Mouse (Mus musculus): ENCODE results near the gene Ing2. TPM values are rescaled to one million over a fixed set of nuclear protein-coding genes. Genes with fewer than 3 reads are reported as not detected.

Ing2 gene
- polyA plus RNA-seq, 1 experiment, result 46.6 TPM

- H3K4me3 ChIP-seq (ENCODE audit: insufficient read depth, low read length), result peak overlapping the region; percentile 90; the same call in 1 of the 2 replicates
These were observed 1.3 kb upstream of the Ing2 start for GRCm38 (mm10) chr8:47676631-47677030.

GRCm38 (mm10) chr8:47676224-47676623 lies 868 bp upstream of the Ing2 start:
- H3K4me1 ChIP-seq (ENCODE audit: control insufficient read depth, insufficient read depth, low read length), result peaks cover 3% of the 10 kb centered on the region
- H3K27ac ChIP-seq (ENCODE audit: insufficient read depth, low read length), result 0 out of 2 replicates have a peak overlapping the region, but pooled peaks have one; percentile 79
- peak overlapping the region; percentile 90 for H3K4me3 ChIP-seq (ENCODE audit: insufficient read depth, low read length)
- no peak for TF ChIP-seq CTCF (IDR thresholded peaks at IDR 0.05; ENCODE audit: extremely low read depth, insufficient read depth, low read length)

More at GRCm38 (mm10) chr8:47676631-47677030, 1.3 kb upstream of the Ing2 start:
- H3K27ac ChIP-seq (ENCODE audit: insufficient read depth, low read length), result no peak overlapping the region
- TF ChIP-seq POLR2A (IDR thresholded peaks at IDR 0.05; ENCODE audit: extremely low read depth, insufficient read depth, low read length) (no peak), CTCF (IDR thresholded peaks at IDR 0.05; ENCODE audit: extremely low read depth, insufficient read depth, low read length) (no peak)
- H3K4me1 ChIP-seq (ENCODE audit: control insufficient read depth, insufficient read depth, low read length), result peaks cover 6% of the 10 kb centered on the region

GRCm38 (mm10) chr8:47675786-47676185 lies 430 bp upstream of the Ing2 start:
- H3K27ac ChIP-seq (ENCODE audit: insufficient read depth, low read length), result peak overlapping the region; percentile 79
- peaks cover 2% of the 10 kb centered on the region; the same call in 1 of the 2 replicates for H3K4me1 ChIP-seq (ENCODE audit: control insufficient read depth, insufficient read depth, low read length)
- TF ChIP-seq POLR2A (IDR thresholded peaks at IDR 0.05; ENCODE audit: extremely low read depth, insufficient read depth, low read length), result peak; percentile 57; the same call in 1 of the 2 replicates
- no peak for TF ChIP-seq CTCF (IDR thresholded peaks at IDR 0.05; ENCODE audit: extremely low read depth, insufficient read depth, low read length)
- peak overlapping the region; percentile 90 for H3K4me3 ChIP-seq (ENCODE audit: insufficient read depth, low read length)

- TF ChIP-seq CTCF (IDR thresholded peaks at IDR 0.05; ENCODE audit: extremely low read depth, insufficient read depth, low read length), result no peak
- no peak for TF ChIP-seq POLR2A (IDR thresholded peaks at IDR 0.05; ENCODE audit: extremely low read depth, insufficient read depth, low read length)
- H3K27ac ChIP-seq (ENCODE audit: insufficient read depth, low read length), result peak overlapping the region; percentile 83
- peak overlapping the region; percentile 90 for H3K4me3 ChIP-seq (ENCODE audit: insufficient read depth, low read length)
- no peaks in the 10 kb centered on the region; the same call in 1 of the 2 replicates for H3K4me1 ChIP-seq (ENCODE audit: control insufficient read depth, insufficient read depth, low read length)
These were observed 1.1 kb downstream of the Ing2 start for GRCm38 (mm10) chr8:47674140-47674776.

- Histone ChIP-seq H3K4me1 (ENCODE audit: control insufficient read depth, insufficient read depth, low read length) (no peaks in the 10 kb centered on the region; the same call in 1 of the 2 replicates), H3K27ac (ENCODE audit: insufficient read depth, low read length) (peak overlapping the region; percentile 45; the same call in 1 of the 2 replicates), H3K4me3 (ENCODE audit: insufficient read depth, low read length) (peak overlapping the region; percentile 90)
- TF ChIP-seq POLR2A (IDR thresholded peaks at IDR 0.05; ENCODE audit: extremely low read depth, insufficient read depth, low read length), result peak; percentile 58
- no peak for TF ChIP-seq CTCF (IDR thresholded peaks at IDR 0.05; ENCODE audit: extremely low read depth, insufficient read depth, low read length)
These were observed 1.8 kb downstream of the Ing2 start for GRCm38 (mm10) chr8:47673317-47674139.

- TF ChIP-seq POLR2A (IDR thresholded peaks at IDR 0.05; ENCODE audit: extremely low read depth, insufficient read depth, low read length) (no peak), CTCF (IDR thresholded peaks at IDR 0.05; ENCODE audit: extremely low read depth, insufficient read depth, low read length) (no peak)
- H3K4me3 ChIP-seq (ENCODE audit: insufficient read depth, low read length), result no peak overlapping the region
- no peak overlapping the region for H3K27ac ChIP-seq (ENCODE audit: insufficient read depth, low read length)
- H3K4me1 ChIP-seq (ENCODE audit: control insufficient read depth, insufficient read depth, low read length), result no peaks in the 10 kb centered on the region
These were observed 11.0 kb downstream of the Ing2 start for GRCm38 (mm10) chr8:47664231-47664785.

- H3K4me3 ChIP-seq (ENCODE audit: insufficient read depth, low read length), result no peak overlapping the region
- TF ChIP-seq CTCF (IDR thresholded peaks at IDR 0.05; ENCODE audit: extremely low read depth, insufficient read depth, low read length) (no peak), POLR2A (IDR thresholded peaks at IDR 0.05; ENCODE audit: extremely low read depth, insufficient read depth, low read length) (no peak)
- no peak overlapping the region for H3K27ac ChIP-seq (ENCODE audit: insufficient read depth, low read length)
- no peaks in the 10 kb centered on the region for H3K4me1 ChIP-seq (ENCODE audit: control insufficient read depth, insufficient read depth, low read length)
These were observed 12.2 kb downstream of the Ing2 start for GRCm38 (mm10) chr8:47663201-47663600.

- Histone ChIP-seq H3K4me1 (ENCODE audit: control insufficient read depth, insufficient read depth, low read length) (no peaks in the 10 kb centered on the region), H3K27ac (ENCODE audit: insufficient read depth, low read length) (no peak overlapping the region)
- no peak for TF ChIP-seq POLR2A (IDR thresholded peaks at IDR 0.05; ENCODE audit: extremely low read depth, insufficient read depth, low read length)
- no peak for TF ChIP-seq CTCF (IDR thresholded peaks at IDR 0.05; ENCODE audit: extremely low read depth, insufficient read depth, low read length)
These were observed 12.6 kb downstream of the Ing2 start for GRCm38 (mm10) chr8:47662716-47663115.

GRCm38 (mm10) chr8:47660394-47660793 lies 15.0 kb downstream of the Ing2 start:
- H3K4me1 ChIP-seq (ENCODE audit: control insufficient read depth, insufficient read depth, low read length), result no peaks in the 10 kb centered on the region
- no peak overlapping the region for H3K4me3 ChIP-seq (ENCODE audit: insufficient read depth, low read length)
- no peak for TF ChIP-seq CTCF (IDR thresholded peaks at IDR 0.05; ENCODE audit: extremely low read depth, insufficient read depth, low read length)
- no peak for TF ChIP-seq POLR2A (IDR thresholded peaks at IDR 0.05; ENCODE audit: extremely low read depth, insufficient read depth, low read length)
- 0 out of 2 replicates have a peak overlapping the region, but pooled peaks have one; percentile 4 for H3K27ac ChIP-seq (ENCODE audit: insufficient read depth, low read length)

More at GRCm38 (mm10) chr8:47662716-47663115, 12.6 kb downstream of the Ing2 start:
- no peak overlapping the region for H3K4me3 ChIP-seq (ENCODE audit: insufficient read depth, low read length)

All from cortical plate, adult 2 months (tissue).